Mouse (Mus musculus) spleen, adult 12 weeks (tissue): ENCODE measurements at regions not wholly inside any gene's neighbourhood (a gene's known extent, or its start where the extent isn't known, plus 50 kb on each side); places are given as distances from the start of the nearest gene placed in this dataset.
"Not testable (repeated sequence)": the region's sequence is repeated elsewhere in the genome, so short reads cannot be mapped to it uniquely, and the experiment has no call there.

Source experiments
- DNase-seq: peaks from one replicate; pipeline ENCODE4 v3.0.0; 2022; ENCODE audit warnings: low spot score

- DNase-seq: peak; percentile 1
Observed at GRCm38 (mm10) chr4:8084954-8085639, 153.7 kb downstream of the Car8 start.

- no peak for DNase-seq
Observed at GRCm38 (mm10) chr4:8079349-8079748, 159.5 kb downstream of the Car8 start.

GRCm38 (mm10) chr4:8072989-8073573 lies 165.8 kb downstream of the Car8 start:
- no peak for DNase-seq

GRCm38 (mm10) chr4:8070693-8071092 lies 168.1 kb downstream of the Car8 start:
- DNase-seq: not testable (repeated sequence)

- no peak for DNase-seq
Observed at GRCm38 (mm10) chr4:8068086-8068485, 170.8 kb downstream of the Car8 start.

GRCm38 (mm10) chr4:8041776-8042175 lies 197.1 kb downstream of the Car8 start:
- no peak for DNase-seq

- no peak for DNase-seq
Observed at GRCm38 (mm10) chr4:8037863-8038262, 201.0 kb downstream of the Car8 start.

GRCm38 (mm10) chr4:8033402-8033801 lies 205.4 kb downstream of the Car8 start:
- DNase-seq: not testable (repeated sequence)

GRCm38 (mm10) chr4:8005155-8005554 lies 233.7 kb downstream of the Car8 start:
- DNase-seq: no peak

- no peak for DNase-seq
Observed at GRCm38 (mm10) chr4:7997575-7997953, 241.3 kb downstream of the Car8 start.

GRCm38 (mm10) chr4:7996923-7997574 lies 241.8 kb downstream of the Car8 start:
- no peak for DNase-seq

- DNase-seq: no peak
Observed at GRCm38 (mm10) chr4:7992944-7993343, 245.9 kb downstream of the Car8 start.

GRCm38 (mm10) chr4:7987781-7988180 lies 251.1 kb downstream of the Car8 start:
- DNase-seq: no peak

GRCm38 (mm10) chr4:7987346-7987745 lies 251.5 kb downstream of the Car8 start:
- DNase-seq: no peak

- no peak for DNase-seq
Observed at GRCm38 (mm10) chr4:7984814-7985213, 254.0 kb downstream of the Car8 start.

- no peak for DNase-seq
Observed at GRCm38 (mm10) chr4:7979772-7980351, 259.0 kb downstream of the Car8 start.

GRCm38 (mm10) chr4:7977661-7978444 lies 261.0 kb downstream of the Car8 start:
- no peak for DNase-seq

GRCm38 (mm10) chr4:7970272-7970671 lies 268.6 kb downstream of the Car8 start:
- DNase-seq: no peak

GRCm38 (mm10) chr4:7965663-7966062 lies 273.2 kb downstream of the Car8 start:
- no peak for DNase-seq

- no peak for DNase-seq
Observed at GRCm38 (mm10) chr4:7961521-7962172, 277.2 kb downstream of the Car8 start.

- DNase-seq: no peak
Observed at GRCm38 (mm10) chr4:7960335-7960734, 278.5 kb downstream of the Car8 start.

GRCm38 (mm10) chr4:7948020-7948419 lies 290.8 kb downstream of the Car8 start:
- no peak for DNase-seq
